Mouse (Mus musculus): Measurements from ENCODE around the gene Ddr1.
A peak's percentile ranks its signal among the peaks of the same experiment; 100 is the strongest.

- TF ChIP-seq CTCF (IDR thresholded peaks at IDR 0.05; ENCODE audit: low read depth, low read length) (no peak), EP300 (IDR thresholded peaks at IDR 0.05; ENCODE audit: insufficient read depth, low read depth, low read length) (peak; percentile 89), POLR2A (IDR thresholded peaks at IDR 0.05; ENCODE audit: insufficient read depth, low read length) (peak; percentile 38)
These were observed 6.5 kb downstream of the Ddr1 start for GRCm38 (mm10) chr17:35697759-35698500.

All from ES-Bruce4 (cell line).